Mouse (Mus musculus) forebrain, embryonic 12.5 days (tissue): ENCODE data around the gene Tcp1. TPM values are rescaled to one million over a fixed set of nuclear protein-coding genes. Genes with fewer than 3 reads are reported as not detected.
"Not testable (repeated sequence)": the region's sequence is repeated elsewhere in the genome, so short reads cannot be mapped to it uniquely, and the experiment has no call there.

Experiments used
- ATAC-seq: fragments of 200-750 bp; cut with Nextera tagmentation; 2 replicates; pipeline ENCODE4 v1.8.0; 2017; ENCODE audit warnings: moderate TSS enrichment; ENCODE audit not compliant: low FRiP score
- H3K27ac ChIP-seq: fragments of 300-500 bp; sonication (generic); 2 replicates; pipeline ENCODE4 v1.5.1; 2016; ENCODE audit warnings: mild to moderate bottlenecking
- H3K27me3 ChIP-seq: fragments of 300-500 bp; sonication (generic); 2 replicates; pipeline ENCODE4 v1.6.1; 2016; ENCODE audit warnings: mild to moderate bottlenecking
- H3K36me3 ChIP-seq: fragments of 300-500 bp; sonication (generic); replicated peaks from 2 replicates; pipeline ENCODE4 v1.6.1; 2016; ENCODE audit warnings: mild to moderate bottlenecking
- H3K4me1 ChIP-seq: fragments of 300-500 bp; sonication (generic); 2 replicates; pipeline ENCODE4 v1.6.1; 2016
- H3K4me2 ChIP-seq: fragments of 300-500 bp; sonication (generic); 2 replicates; pipeline ENCODE4 v1.6.1; 2016; ENCODE audit warnings: mild to moderate bottlenecking, moderate library complexity
- H3K4me3 ChIP-seq: fragments of 300-500 bp; sonication (generic); replicated peaks from 2 replicates; pipeline ENCODE4 v1.5.1; 2016; ENCODE audit warnings: mild to moderate bottlenecking
- H3K9ac ChIP-seq: fragments of 300-500 bp; sonication (generic); 2 replicates; pipeline ENCODE4 v1.6.1; 2016; ENCODE audit warnings: mild to moderate bottlenecking
- H3K9me3 ChIP-seq: fragments of 300-500 bp; sonication (generic); 2 replicates; pipeline ENCODE4 v1.6.1; 2016
- WGBS: fragments of 180-500 bp; shearing (Covaris S2); methylation state at CpG from one replicate; pipeline ENCODE4 v1.1.7; 2016; 5-methylcytosine and 5-hydroxymethylcytosine counted together
- polyA plus RNA-seq: library from polyadenylated mRNA; unstranded; fragments of >200 nt; fragmentation: Nextera tagmentation; extraction: Ambion mirVana; gene quantifications from 2 replicates; pipeline ENCODE4 v1.2.1, GENCODE M21; 2016

The Tcp1 gene
- polyA plus RNA-seq, 1 experiment from 2014 or later = 512 TPM

GRCm38 (mm10) chr17:12897674-12898073 lies 17.8 kb upstream of the Tcp1 start:
- 85% methylated on average over 5 of the region's 5 CpGs for WGBS
- H3K36me3 ChIP-seq = peaks cover 23% of the 10 kb centered on the region

GRCm38 (mm10) chr17:12898607-12899006 lies 16.9 kb upstream of the Tcp1 start:
- H3K9me3 ChIP-seq, ATAC-seq, H3K4me2 ChIP-seq, H3K4me3 ChIP-seq, H3K4me1 ChIP-seq, H3K27me3 ChIP-seq, H3K9ac ChIP-seq: not testable (repeated sequence)
- H3K36me3 ChIP-seq = peaks cover 23% of the 10 kb centered on the region
- WGBS = 33% methylated on average over 2 of the region's 2 CpGs
- H3K27ac ChIP-seq = peak overlapping the region; percentile 59; the same call in 1 of the 2 replicates

More at GRCm38 (mm10) chr17:12897674-12898073, 17.8 kb upstream of the Tcp1 start:
- H3K4me3 ChIP-seq = no peak overlapping the region
- H3K27ac ChIP-seq = peak overlapping the region; percentile 56
- no peaks in the 10 kb centered on the region; the same call in 1 of the 2 replicates for H3K4me1 ChIP-seq
- H3K9me3 ChIP-seq = no peaks in the 10 kb centered on the region
- no peaks in the 10 kb centered on the region for H3K27me3 ChIP-seq
- no peak overlapping the region for H3K4me2 ChIP-seq
- ATAC-seq = no peak
- H3K9ac ChIP-seq = no peak overlapping the region

GRCm38 (mm10) chr17:12902291-12902690 lies 13.2 kb upstream of the Tcp1 start:
- Histone ChIP-seq H3K4me2 (no peak overlapping the region), H3K9ac (no peak overlapping the region), H3K27me3 (no peaks in the 10 kb centered on the region), H3K4me3 (no peak overlapping the region), H3K36me3 (peaks cover 29% of the 10 kb centered on the region), H3K9me3 (no peaks in the 10 kb centered on the region), H3K4me1 (peaks cover 11% of the 10 kb centered on the region), H3K27ac (no peak overlapping the region)
- 96% methylated on average over 6 of the region's 6 CpGs for WGBS
- ATAC-seq = no peak

GRCm38 (mm10) chr17:12903372-12904333 lies 11.8 kb upstream of the Tcp1 start:
- H3K4me3 ChIP-seq = no peak overlapping the region
- H3K4me1 ChIP-seq = peaks cover 11% of the 10 kb centered on the region
- 0 out of 2 replicates have a peak overlapping the region, but pooled peaks have one; percentile 29 for H3K9ac ChIP-seq
- no peaks in the 10 kb centered on the region for H3K27me3 ChIP-seq
- H3K27ac ChIP-seq = peak overlapping the region; percentile 79
- no peaks in the 10 kb centered on the region for H3K9me3 ChIP-seq
- WGBS = 17% methylated on average over 11 of the region's 12 CpGs
- no peak overlapping the region for H3K4me2 ChIP-seq
- ATAC-seq = peak; percentile 69; the same call in 1 of the 2 replicates
- H3K36me3 ChIP-seq = peaks cover 29% of the 10 kb centered on the region

GRCm38 (mm10) chr17:12904349-12904748 lies 11.2 kb upstream of the Tcp1 start:
- H3K27ac ChIP-seq = no peak overlapping the region

GRCm38 (mm10) chr17:12905810-12906209 lies 9.7 kb upstream of the Tcp1 start:
- H3K9ac ChIP-seq = no peak overlapping the region
- peaks cover 11% of the 10 kb centered on the region for H3K4me1 ChIP-seq
- H3K27me3 ChIP-seq = no peaks in the 10 kb centered on the region
- no peak overlapping the region for H3K4me2 ChIP-seq
- no peak for ATAC-seq
- H3K36me3 ChIP-seq = peaks cover 30% of the 10 kb centered on the region
- H3K27ac ChIP-seq = no peak overlapping the region
- no peak overlapping the region for H3K4me3 ChIP-seq
- no peaks in the 10 kb centered on the region for H3K9me3 ChIP-seq
- WGBS = 87% methylated on average over 4 of the region's 4 CpGs

More at GRCm38 (mm10) chr17:12904349-12904748, 11.2 kb upstream of the Tcp1 start:
- no peaks in the 10 kb centered on the region for H3K27me3 ChIP-seq
- no peak overlapping the region for H3K9ac ChIP-seq
- no peak for ATAC-seq
- H3K4me2 ChIP-seq = no peak overlapping the region
- 64% methylated on average over 1 of the region's 1 CpGs for WGBS
- H3K4me1 ChIP-seq = peaks cover 11% of the 10 kb centered on the region
- peaks cover 29% of the 10 kb centered on the region for H3K36me3 ChIP-seq
- no peak overlapping the region for H3K4me3 ChIP-seq
- no peaks in the 10 kb centered on the region for H3K9me3 ChIP-seq

- Histone ChIP-seq H3K27ac (no peak overlapping the region), H3K9me3 (no peaks in the 10 kb centered on the region), H3K9ac (no peak overlapping the region), H3K4me3 (no peak overlapping the region), H3K4me1 (peaks cover 11% of the 10 kb centered on the region), H3K4me2 (no peak overlapping the region), H3K36me3 (peaks cover 34% of the 10 kb centered on the region), H3K27me3 (no peaks in the 10 kb centered on the region)
- 92% methylated on average over 9 of the region's 9 CpGs for WGBS
- ATAC-seq = no peak
Observed at GRCm38 (mm10) chr17:12906436-12906835, 9.1 kb upstream of the Tcp1 start.

GRCm38 (mm10) chr17:12909361-12910280 lies 5.9 kb upstream of the Tcp1 start, which contains the start of gene Pnldc1:
Pnldc1 (minus strand) TSS chr17:12910230.
- Histone ChIP-seq H3K9ac (no peak within 1 kb of the TSS), H3K27me3 (no peaks in the 10 kb centered on the region), H3K27ac (no peak within 1 kb of the TSS), H3K4me2 (no peak within 1 kb of the TSS), H3K9me3 (no peaks in the 10 kb centered on the region), H3K36me3 (peaks cover 54% of the 10 kb centered on the region), H3K4me1 (no peaks in the 10 kb centered on the region), H3K4me3 (no peak within 1 kb of the TSS)
- 87% methylated on average over 35 of the region's 35 CpGs for WGBS
- no peak for ATAC-seq

- no peak overlapping the region for H3K27ac ChIP-seq
- WGBS = 85% methylated on average over 8 of the region's 8 CpGs
- H3K9me3 ChIP-seq = no peaks in the 10 kb centered on the region
- H3K4me3 ChIP-seq = no peak overlapping the region
- H3K27me3 ChIP-seq = no peaks in the 10 kb centered on the region
- H3K9ac ChIP-seq = no peak overlapping the region
- H3K4me2 ChIP-seq = no peak overlapping the region
- peaks cover 7% of the 10 kb centered on the region for H3K4me1 ChIP-seq
- ATAC-seq = no peak
- H3K36me3 ChIP-seq = peaks cover 50% of the 10 kb centered on the region
Observed at GRCm38 (mm10) chr17:12910391-12910790, 5.1 kb upstream of the Tcp1 start.

- H3K4me1 ChIP-seq = peaks cover 15% of the 10 kb centered on the region
- H3K9ac ChIP-seq = peak within 1 kb of the TSS; percentile 97
- under 1% methylated on average over 56 of the region's 56 CpGs for WGBS
- no peaks in the 10 kb centered on the region for H3K27me3 ChIP-seq
- ATAC-seq = peak; percentile 100
- H3K4me3 ChIP-seq = peak within 1 kb of the TSS; percentile 96
- peak within 1 kb of the TSS; percentile 83 for H3K4me2 ChIP-seq
- peaks cover 56% of the 10 kb centered on the region for H3K36me3 ChIP-seq
- H3K9me3 ChIP-seq = no peaks in the 10 kb centered on the region
- H3K27ac ChIP-seq = peak within 1 kb of the TSS; percentile 87
Observed at GRCm38 (mm10) chr17:12915881-12916583, 531 bp downstream of the Tcp1 start, which contains the start of gene Mrpl18. Mrpl18 (minus strand) TSS chr17:12916345.

GRCm38 (mm10) chr17:12916588-12917380 lies 1.3 kb downstream of the Tcp1 start:
- peak overlapping the region; percentile 97 for H3K9ac ChIP-seq
- no peaks in the 10 kb centered on the region for H3K27me3 ChIP-seq
- H3K9me3 ChIP-seq = no peaks in the 10 kb centered on the region
- H3K36me3 ChIP-seq = peaks cover 55% of the 10 kb centered on the region
- under 1% methylated on average over 40 of the region's 40 CpGs for WGBS
- peak overlapping the region; percentile 87 for H3K27ac ChIP-seq
- ATAC-seq = peak; percentile 65
- peaks cover 15% of the 10 kb centered on the region for H3K4me1 ChIP-seq
- peak overlapping the region; percentile 77 for H3K4me2 ChIP-seq
- peak overlapping the region; percentile 96 for H3K4me3 ChIP-seq
